Mouse (Mus musculus) hindbrain, embryonic 11.5 days (tissue): Measurements from ENCODE around the gene Kif28. TPM values are rescaled to one million over a fixed set of nuclear protein-coding genes. Genes with fewer than 3 reads are reported as not detected.
"Not testable (repeated sequence)": the region's sequence is repeated elsewhere in the genome, so short reads cannot be mapped to it uniquely, and the experiment has no call there.

ENCODE experiments used
- ATAC-seq: fragments of 200-750 bp; cut with Nextera tagmentation; 2 replicates; pipeline ENCODE4 v1.8.0; 2017; ENCODE audit warnings: mild to moderate bottlenecking, moderate TSS enrichment, moderate library complexity; ENCODE audit not compliant: low FRiP score
- DNase-seq: peaks from one replicate; pipeline ENCODE4 v3.0.0-alpha.2; 2015; ENCODE audit warnings: low spot score
- H3K27ac ChIP-seq: fragments of 300-500 bp; sonication (generic); 2 replicates; pipeline ENCODE4 v1.5.1; 2014; ENCODE audit warnings: mild to moderate bottlenecking, low read depth, low read length
- H3K27me3 ChIP-seq: fragments of 300-500 bp; sonication (generic); 2 replicates; pipeline ENCODE4 v1.6.1; 2014; ENCODE audit warnings: mild to moderate bottlenecking, low read length, moderate library complexity, mixed read lengths; ENCODE audit not compliant: control insufficient read depth, insufficient read depth
- H3K36me3 ChIP-seq: fragments of 300-500 bp; sonication (generic); 2 replicates; pipeline ENCODE4 v1.6.1; 2014; ENCODE audit warnings: mild to moderate bottlenecking, low read length, moderate library complexity, mixed read lengths; ENCODE audit not compliant: control insufficient read depth, insufficient read depth
- H3K4me1 ChIP-seq: fragments of 300-500 bp; sonication (generic); replicated peaks from 2 replicates; pipeline ENCODE4 v1.6.1; 2014; ENCODE audit warnings: low read length, mixed read lengths; ENCODE audit not compliant: control insufficient read depth, insufficient read depth
- H3K4me2 ChIP-seq: fragments of 300-500 bp; sonication (generic); replicated peaks from 2 replicates; pipeline ENCODE4 v1.6.1; 2014; ENCODE audit warnings: mild to moderate bottlenecking, low read depth, low read length
- H3K4me3 ChIP-seq: fragments of 300-500 bp; sonication (generic); 2 replicates; pipeline ENCODE4 v1.5.1; 2014; ENCODE audit warnings: low read depth, low read length
- H3K9ac ChIP-seq: fragments of 300-500 bp; sonication (generic); 2 replicates; pipeline ENCODE4 v1.6.1; 2014; ENCODE audit warnings: low read depth, low read length
- H3K9me3 ChIP-seq: fragments of 300-500 bp; sonication (generic); 2 replicates; pipeline ENCODE4 v1.6.1; 2016; ENCODE audit warnings: low read length; ENCODE audit not compliant: control insufficient read depth
- WGBS: fragments of 180-500 bp; shearing (Covaris S2); extraction: QIAGEN DNeasy Blood & Tissue Kit; methylation state at CpG from one replicate; pipeline ENCODE4 v1.1.7; 2014; 5-methylcytosine and 5-hydroxymethylcytosine counted together
- polyA plus RNA-seq: library from polyadenylated mRNA; unstranded; fragments of >200 nt; fragmentation: Nextera tagmentation; extraction: Ambion mirVana; gene quantifications from 2 replicates; pipeline ENCODE4 v1.2.1, GENCODE M21; 2014

Kif28 gene
- polyA plus RNA-seq, 1 experiment from 2014 or later: not detected

GRCm38 (mm10) chr1:179715289-179715688 lies 29.8 kb downstream of the Kif28 start:
- not testable (repeated sequence) for H3K27me3 ChIP-seq, H3K36me3 ChIP-seq, H3K4me1 ChIP-seq, DNase-seq, H3K9me3 ChIP-seq, H3K9ac ChIP-seq, H3K4me3 ChIP-seq, H3K4me2 ChIP-seq, ATAC-seq, H3K27ac ChIP-seq
- 94% methylated on average over 4 of the region's 4 CpGs for WGBS

- no peak overlapping the region for H3K4me3 ChIP-seq
- ATAC-seq: no peak
- 85% methylated on average over 3 of the region's 3 CpGs for WGBS
These were observed 31.7 kb downstream of the Kif28 start for GRCm38 (mm10) chr1:179713367-179713766.

GRCm38 (mm10) chr1:179712658-179713057 lies 32.4 kb downstream of the Kif28 start:
- no peak for ATAC-seq
- Histone ChIP-seq H3K27me3 (no peaks in the 10 kb centered on the region), H3K4me3 (no peak overlapping the region), H3K4me1 (no peaks in the 10 kb centered on the region), H3K9me3 (no peaks in the 10 kb centered on the region), H3K4me2 (no peak overlapping the region), H3K27ac (no peak overlapping the region), H3K9ac (no peak overlapping the region), H3K36me3 (no peaks in the 10 kb centered on the region)
- no peak for DNase-seq
- WGBS: 81% methylated on average over 7 of the region's 7 CpGs

More at GRCm38 (mm10) chr1:179713367-179713766, 31.7 kb downstream of the Kif28 start:
- no peak overlapping the region for H3K27ac ChIP-seq
- H3K36me3 ChIP-seq: no peaks in the 10 kb centered on the region
- no peak overlapping the region for H3K4me2 ChIP-seq
- no peak for DNase-seq
- no peaks in the 10 kb centered on the region for H3K4me1 ChIP-seq
- H3K9me3 ChIP-seq: no peaks in the 10 kb centered on the region
- no peak overlapping the region for H3K9ac ChIP-seq
- no peaks in the 10 kb centered on the region for H3K27me3 ChIP-seq

- H3K9ac ChIP-seq: no peak overlapping the region
- no peak overlapping the region for H3K4me2 ChIP-seq
- DNase-seq (no peak), ATAC-seq (no peak)
- no peaks in the 10 kb centered on the region for H3K9me3 ChIP-seq
- no peaks in the 10 kb centered on the region for H3K36me3 ChIP-seq
- no peak overlapping the region for H3K27ac ChIP-seq
- H3K27me3 ChIP-seq: no peaks in the 10 kb centered on the region
- H3K4me1 ChIP-seq: no peaks in the 10 kb centered on the region
- WGBS: 90% methylated on average over 5 of the region's 5 CpGs
- H3K4me3 ChIP-seq: no peak overlapping the region
These were observed 34.3 kb downstream of the Kif28 start for GRCm38 (mm10) chr1:179710739-179711138.

- Histone ChIP-seq H3K27me3 (no peaks in the 10 kb centered on the region), H3K27ac (no peak overlapping the region), H3K9me3 (no peaks in the 10 kb centered on the region), H3K36me3 (no peaks in the 10 kb centered on the region), H3K4me1 (no peaks in the 10 kb centered on the region), H3K9ac (no peak overlapping the region), H3K4me3 (no peak overlapping the region), H3K4me2 (no peak overlapping the region)
- no peak for ATAC-seq
- DNase-seq: no peak
- WGBS: 92% methylated on average over 6 of the region's 6 CpGs
These were observed 35.7 kb downstream of the Kif28 start for GRCm38 (mm10) chr1:179709390-179709789.

GRCm38 (mm10) chr1:179705154-179705553 lies 39.9 kb downstream of the Kif28 start:
- Histone ChIP-seq H3K9me3 (no peaks in the 10 kb centered on the region), H3K36me3 (no peaks in the 10 kb centered on the region), H3K4me2 (no peak overlapping the region), H3K27ac (no peak overlapping the region), H3K27me3 (no peaks in the 10 kb centered on the region), H3K9ac (no peak overlapping the region), H3K4me3 (no peak overlapping the region), H3K4me1 (no peaks in the 10 kb centered on the region)
- DNase-seq: no peak
- WGBS: 91% methylated on average over 6 of the region's 6 CpGs
- ATAC-seq: no peak

GRCm38 (mm10) chr1:179704150-179704549 lies 40.9 kb downstream of the Kif28 start:
- no peak overlapping the region for H3K4me3 ChIP-seq
- WGBS: 80% methylated on average over 3 of the region's 3 CpGs
- no peak for ATAC-seq
- H3K27ac ChIP-seq: no peak overlapping the region
- no peak overlapping the region for H3K9ac ChIP-seq
- no peak for DNase-seq
- H3K4me1 ChIP-seq: no peaks in the 10 kb centered on the region
- H3K36me3 ChIP-seq: no peaks in the 10 kb centered on the region
- no peak overlapping the region for H3K4me2 ChIP-seq
- no peaks in the 10 kb centered on the region for H3K9me3 ChIP-seq
- no peaks in the 10 kb centered on the region for H3K27me3 ChIP-seq

GRCm38 (mm10) chr1:179689479-179689878 lies 55.6 kb downstream of the Kif28 start:
- DNase-seq (no peak), ATAC-seq (no peak)
- Histone ChIP-seq H3K4me1 (no peaks in the 10 kb centered on the region), H3K27me3 (no peaks in the 10 kb centered on the region), H3K27ac (no peak overlapping the region), H3K9me3 (no peaks in the 10 kb centered on the region), H3K36me3 (no peaks in the 10 kb centered on the region), H3K4me3 (no peak overlapping the region), H3K9ac (no peak overlapping the region), H3K4me2 (no peak overlapping the region)
- 82% methylated on average over 6 of the region's 6 CpGs for WGBS

- DNase-seq (no peak), ATAC-seq (no peak)
- Histone ChIP-seq H3K9ac (no peak overlapping the region), H3K27me3 (no peaks in the 10 kb centered on the region), H3K27ac (no peak overlapping the region), H3K36me3 (no peaks in the 10 kb centered on the region), H3K4me2 (no peak overlapping the region), H3K9me3 (no peaks in the 10 kb centered on the region), H3K4me1 (no peaks in the 10 kb centered on the region), H3K4me3 (no peak overlapping the region)
- 75% methylated on average over 5 of the region's 5 CpGs for WGBS
These were observed 56.2 kb downstream of the Kif28 start for GRCm38 (mm10) chr1:179688914-179689313.
